Mouse (Mus musculus) heart, embryonic 13.5 days (tissue): ENCODE data around the gene Cir1. TPM values are rescaled to one million over a fixed set of nuclear protein-coding genes. Genes with fewer than 3 reads are reported as not detected.

ENCODE experiments used
- ATAC-seq: fragments of 200-750 bp; cut with Nextera tagmentation; 2 replicates; pipeline ENCODE4 v1.8.0; 2017; ENCODE audit warnings: moderate TSS enrichment; ENCODE audit not compliant: insufficient number of reproducible peaks, low FRiP score, low TSS enrichment; ENCODE audit errors: extremely low read depth
- H3K27ac ChIP-seq: fragments of 300-500 bp; sonication (generic); replicated peaks from 2 replicates; pipeline ENCODE4 v1.5.1; 2015; ENCODE audit warnings: moderate library complexity, mild to moderate bottlenecking, inconsistent platforms
- H3K27me3 ChIP-seq: fragments of 300-500 bp; sonication (generic); replicated peaks from 2 replicates; pipeline ENCODE4 v1.6.1; 2015; ENCODE audit warnings: mild to moderate bottlenecking, inconsistent platforms
- H3K36me3 ChIP-seq: fragments of 300-500 bp; sonication (generic); 2 replicates; pipeline ENCODE4 v1.6.1; 2015; ENCODE audit warnings: mild to moderate bottlenecking, inconsistent platforms
- H3K4me1 ChIP-seq: fragments of 300-500 bp; sonication (generic); 2 replicates; pipeline ENCODE4 v1.6.1; 2015; ENCODE audit warnings: inconsistent platforms
- H3K4me2 ChIP-seq: fragments of 300-500 bp; sonication (generic); 2 replicates; pipeline ENCODE4 v1.6.1; 2015; ENCODE audit warnings: inconsistent platforms, mild to moderate bottlenecking, moderate library complexity
- H3K4me3 ChIP-seq: fragments of 300-500 bp; sonication (generic); 2 replicates; pipeline ENCODE4 v1.5.1; 2015; ENCODE audit warnings: moderate library complexity, mild to moderate bottlenecking, inconsistent platforms
- H3K9ac ChIP-seq: fragments of 300-500 bp; sonication (generic); 2 replicates; pipeline ENCODE4 v1.6.1; 2015; ENCODE audit warnings: inconsistent platforms, mild to moderate bottlenecking, moderate library complexity
- H3K9me3 ChIP-seq: fragments of 300-500 bp; sonication (generic); 2 replicates; pipeline ENCODE4 v1.6.1; 2016; ENCODE audit warnings: inconsistent platforms
- WGBS: fragments of 180-500 bp; shearing (Covaris S2); methylation state at CpG from one replicate; pipeline ENCODE4 v1.1.7; 2015; ENCODE audit warnings: mixed read lengths; 5-methylcytosine and 5-hydroxymethylcytosine counted together
- polyA plus RNA-seq: library from polyadenylated mRNA; unstranded; fragments of >200 nt; fragmentation: Nextera tagmentation; extraction: Ambion mirVana; gene quantifications from 2 replicates; pipeline ENCODE4 v1.2.1, GENCODE M21; 2015

Cir1 gene
- polyA plus RNA-seq, 1 experiment from 2014 or later, result 14.5 TPM

GRCm38 (mm10) chr2:73301979-73302378 is 10.5 kb downstream of the Cir1 start:
- no peak overlapping the region for H3K27ac ChIP-seq
- H3K4me2 ChIP-seq, result no peak overlapping the region
- ATAC-seq, result no peak
- peaks cover 72% of the 10 kb centered on the region for H3K36me3 ChIP-seq
- no peaks in the 10 kb centered on the region for H3K4me1 ChIP-seq
- H3K9me3 ChIP-seq, result no peaks in the 10 kb centered on the region
- WGBS, result 50% methylated on average over 1 of the region's 1 CpGs
- no peak overlapping the region for H3K4me3 ChIP-seq
- no peaks in the 10 kb centered on the region for H3K27me3 ChIP-seq
- H3K9ac ChIP-seq, result no peak overlapping the region

DNA sequence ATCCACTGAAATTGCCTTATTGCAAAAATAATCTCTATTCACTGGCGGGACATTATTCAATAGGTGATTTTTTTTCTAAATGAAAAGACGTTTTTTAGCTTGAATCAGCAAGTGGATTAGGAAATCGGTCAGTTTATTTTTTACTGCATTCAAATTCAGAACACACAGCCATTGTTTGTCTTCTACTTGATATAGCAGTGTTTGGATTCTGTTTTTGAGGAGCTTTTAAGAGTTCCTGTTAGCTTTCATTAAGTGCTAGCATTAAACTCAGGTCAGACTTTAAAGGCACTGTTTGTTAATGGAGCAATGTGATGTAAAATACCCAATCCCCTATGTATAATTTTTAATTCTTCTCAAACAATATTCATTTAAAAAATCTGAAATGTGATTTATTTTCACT is 13.7 kb downstream of the Cir1 start:
- H3K27ac ChIP-seq, result no peak overlapping the region
- H3K9ac ChIP-seq, result no peak overlapping the region
- no peaks in the 10 kb centered on the region for H3K9me3 ChIP-seq
- ATAC-seq, result no peak
- H3K4me3 ChIP-seq, result no peak overlapping the region
- no peaks in the 10 kb centered on the region for H3K27me3 ChIP-seq
- WGBS, result 86% methylated on average over 3 of the region's 3 CpGs
- peaks cover 64% of the 10 kb centered on the region for H3K36me3 ChIP-seq
- no peak overlapping the region for H3K4me2 ChIP-seq
- no peaks in the 10 kb centered on the region for H3K4me1 ChIP-seq

DNA sequence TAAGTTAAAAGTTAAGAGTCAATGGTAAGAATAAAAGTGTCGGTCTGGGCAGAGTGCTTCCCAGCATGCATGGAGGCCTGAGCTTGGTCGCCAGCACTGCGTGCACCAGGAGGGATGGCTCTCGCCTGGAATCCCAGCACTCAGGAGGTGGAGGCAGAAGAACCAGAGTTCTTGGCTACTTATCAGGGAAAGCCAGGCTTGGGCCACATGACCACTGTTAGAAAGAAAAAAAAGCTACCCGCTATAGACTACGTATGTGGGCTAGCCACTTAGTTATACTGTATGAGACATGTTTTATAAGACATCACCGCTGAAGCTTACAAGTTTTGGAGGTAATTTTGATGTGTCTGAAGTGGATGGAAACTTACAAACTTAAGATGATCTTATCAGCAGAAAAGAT is 14.3 kb downstream of the Cir1 start:
- no peaks in the 10 kb centered on the region for H3K4me1 ChIP-seq
- WGBS, result 72% methylated on average over 7 of the region's 7 CpGs

GRCm38 (mm10) chr2:73295023-73295422 is 17.5 kb downstream of the Cir1 start:
- H3K4me1 ChIP-seq, result no peaks in the 10 kb centered on the region
- no peaks in the 10 kb centered on the region for H3K27me3 ChIP-seq
- ATAC-seq, result no peak
- H3K4me2 ChIP-seq, result no peak overlapping the region
- H3K36me3 ChIP-seq, result peaks cover 63% of the 10 kb centered on the region
- H3K9ac ChIP-seq, result no peak overlapping the region
- H3K4me3 ChIP-seq, result no peak overlapping the region
- H3K9me3 ChIP-seq, result no peaks in the 10 kb centered on the region
- 62% methylated on average over 7 of the region's 7 CpGs for WGBS
- no peak overlapping the region for H3K27ac ChIP-seq

More for the DNA sequence above, 14.3 kb downstream of the Cir1 start:
- Histone ChIP-seq H3K9ac (no peak overlapping the region), H3K4me2 (no peak overlapping the region), H3K4me3 (no peak overlapping the region), H3K27me3 (no peaks in the 10 kb centered on the region), H3K36me3 (peaks cover 59% of the 10 kb centered on the region), H3K9me3 (no peaks in the 10 kb centered on the region), H3K27ac (no peak overlapping the region)
- no peak for ATAC-seq

GRCm38 (mm10) chr2:73291130-73291529 is 21.4 kb downstream of the Cir1 start:
- no peak overlapping the region for H3K4me3 ChIP-seq
- no peaks in the 10 kb centered on the region for H3K9me3 ChIP-seq
- H3K9ac ChIP-seq, result no peak overlapping the region
- H3K4me1 ChIP-seq, result no peaks in the 10 kb centered on the region
- no peak for ATAC-seq
- no peaks in the 10 kb centered on the region for H3K27me3 ChIP-seq
- peaks cover 66% of the 10 kb centered on the region for H3K36me3 ChIP-seq
- WGBS, result 84% methylated on average over 4 of the region's 4 CpGs
- no peak overlapping the region for H3K4me2 ChIP-seq
- H3K27ac ChIP-seq, result no peak overlapping the region

DNA sequence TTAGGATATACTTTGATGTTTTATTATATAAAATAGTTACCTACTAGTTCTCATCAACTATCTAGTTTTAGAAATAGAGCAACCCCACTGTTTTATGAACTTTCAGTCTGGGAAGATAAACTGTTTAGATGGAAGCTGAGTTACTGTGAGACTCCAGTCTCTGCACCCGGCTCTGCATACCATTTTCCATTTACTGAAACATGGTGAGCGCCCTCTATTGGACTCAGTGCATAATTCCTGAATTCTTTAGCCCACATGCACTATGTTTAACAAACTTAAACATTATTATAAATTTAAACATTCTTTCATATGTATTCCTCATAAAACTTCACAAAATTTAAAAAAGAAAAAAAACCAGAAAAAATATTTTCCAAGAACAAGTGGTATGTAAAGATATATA is 26.9 kb downstream of the Cir1 start:
- Histone ChIP-seq H3K9me3 (no peaks in the 10 kb centered on the region), H3K27ac (no peak overlapping the region), H3K27me3 (peaks cover 20% of the 10 kb centered on the region), H3K4me1 (peaks cover 9% of the 10 kb centered on the region), H3K9ac (no peak overlapping the region), H3K36me3 (peaks cover 32% of the 10 kb centered on the region), H3K4me3 (no peak overlapping the region), H3K4me2 (no peak overlapping the region)
- WGBS, result 15% methylated on average over 2 of the region's 2 CpGs
- ATAC-seq, result no peak

- no peak for ATAC-seq
- H3K4me1 ChIP-seq, result peaks cover 37% of the 10 kb centered on the region
- H3K4me3 ChIP-seq, result no peak overlapping the region; the same call in 1 of the 2 replicates
- WGBS, result 14% methylated on average over 7 of the region's 7 CpGs
- no peak overlapping the region for H3K9ac ChIP-seq
- no peak overlapping the region for H3K4me2 ChIP-seq
- no peaks in the 10 kb centered on the region for H3K9me3 ChIP-seq
- peaks cover 7% of the 10 kb centered on the region; the same call in 1 of the 2 replicates for H3K36me3 ChIP-seq
- peaks cover 56% of the 10 kb centered on the region for H3K27me3 ChIP-seq
- H3K27ac ChIP-seq, result no peak overlapping the region
Measured at GRCm38 (mm10) chr2:73281707-73282106, 30.8 kb downstream of the Cir1 start.

DNA sequence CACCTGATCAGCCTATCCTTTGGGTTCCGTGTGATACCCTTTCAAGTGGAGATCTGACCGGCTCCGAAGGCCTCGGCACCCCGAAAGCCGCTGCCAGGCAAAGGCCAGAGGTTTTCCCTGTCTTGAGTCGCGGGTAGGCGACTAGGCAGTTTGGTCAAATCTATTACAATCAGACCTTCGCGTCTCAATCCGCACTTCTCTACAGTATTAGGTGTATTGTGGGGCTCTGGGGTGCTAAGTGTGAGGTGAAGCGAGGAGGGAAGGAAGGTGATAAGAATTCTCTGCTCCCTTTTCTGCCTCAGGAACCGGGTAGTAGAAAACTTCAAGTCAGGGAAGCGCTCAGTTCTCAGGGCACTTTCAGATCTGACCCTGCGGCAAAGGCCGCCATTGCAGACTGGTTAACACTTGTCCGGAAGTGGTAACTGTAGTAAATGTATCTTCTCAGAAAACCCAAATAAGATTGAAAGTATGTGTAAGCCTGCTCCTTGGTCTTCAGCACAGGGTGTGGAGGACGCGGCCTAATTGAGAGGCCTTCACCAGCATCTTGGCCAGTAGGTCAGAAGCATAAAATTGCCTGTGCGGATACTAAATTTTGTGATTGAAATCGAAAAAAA is 31.3 kb downstream of the Cir1 start:
- Histone ChIP-seq H3K36me3 (peaks cover 4% of the 10 kb centered on the region; the same call in 1 of the 2 replicates), H3K9me3 (no peaks in the 10 kb centered on the region), H3K4me1 (peaks cover 37% of the 10 kb centered on the region), H3K27me3 (peaks cover 60% of the 10 kb centered on the region), H3K4me2 (peak overlapping the region; percentile 54), H3K4me3 (peak overlapping the region; percentile 37), H3K27ac (no peak overlapping the region), H3K9ac (no peak overlapping the region)
- 15% methylated on average over 22 of the region's 22 CpGs for WGBS
- no peak for ATAC-seq

GRCm38 (mm10) chr2:73280356-73281047 is 32.0 kb downstream of the Cir1 start:
- Histone ChIP-seq H3K36me3 (peaks cover 4% of the 10 kb centered on the region; the same call in 1 of the 2 replicates), H3K27me3 (peaks cover 66% of the 10 kb centered on the region), H3K4me3 (peak overlapping the region; percentile 37), H3K27ac (no peak overlapping the region), H3K4me1 (peaks cover 37% of the 10 kb centered on the region), H3K9ac (no peak overlapping the region), H3K9me3 (no peaks in the 10 kb centered on the region), H3K4me2 (peak overlapping the region; percentile 54)
- no peak for ATAC-seq
- 2% methylated on average over 33 of the region's 33 CpGs for WGBS

DNA sequence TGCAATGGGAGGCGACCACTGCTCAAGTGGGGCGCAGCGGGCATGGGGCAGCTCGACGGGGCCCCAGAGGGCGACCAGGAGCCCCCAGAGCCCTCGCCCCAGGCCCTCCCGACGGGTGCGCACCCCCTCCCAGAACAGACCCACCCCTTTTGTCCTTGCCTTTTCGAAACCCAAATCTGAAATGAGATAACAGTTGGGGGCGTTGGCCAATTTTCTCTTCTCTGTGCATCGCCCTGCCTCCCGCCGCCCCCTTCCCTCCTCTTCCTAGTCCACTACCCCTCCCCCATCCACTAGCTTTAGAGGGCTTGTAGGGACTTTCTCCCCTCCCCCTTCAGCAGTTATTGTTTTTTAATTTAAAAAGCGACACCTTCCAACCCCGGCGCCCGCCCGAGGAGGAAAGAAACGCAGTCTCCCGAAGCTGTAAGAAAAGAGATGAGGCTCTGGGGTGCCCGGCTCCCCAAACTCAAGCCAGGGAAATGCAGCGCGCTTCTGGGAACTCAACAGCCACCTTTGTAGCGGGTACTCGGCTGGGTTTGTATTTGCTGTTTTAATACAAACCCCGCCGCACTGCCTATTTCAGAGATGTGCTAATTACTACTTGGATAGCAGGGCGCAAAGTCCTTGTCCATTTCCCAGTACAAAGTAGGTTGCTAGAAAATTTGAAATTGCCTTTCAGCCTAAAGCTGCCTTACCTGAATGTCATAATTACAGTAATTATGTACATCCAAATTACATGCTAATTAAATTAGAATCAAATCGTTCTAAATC is 33.0 kb downstream of the Cir1 start:
- Histone ChIP-seq H3K36me3 (no peaks in the 10 kb centered on the region), H3K27ac (no peak overlapping the region), H3K9ac (no peak overlapping the region), H3K4me2 (peak overlapping the region; percentile 58), H3K4me3 (peak overlapping the region; percentile 32), H3K9me3 (no peaks in the 10 kb centered on the region), H3K27me3 (peaks cover 70% of the 10 kb centered on the region), H3K4me1 (peaks cover 39% of the 10 kb centered on the region)
- 2% methylated on average over 31 of the region's 31 CpGs for WGBS
- no peak for ATAC-seq

DNA sequence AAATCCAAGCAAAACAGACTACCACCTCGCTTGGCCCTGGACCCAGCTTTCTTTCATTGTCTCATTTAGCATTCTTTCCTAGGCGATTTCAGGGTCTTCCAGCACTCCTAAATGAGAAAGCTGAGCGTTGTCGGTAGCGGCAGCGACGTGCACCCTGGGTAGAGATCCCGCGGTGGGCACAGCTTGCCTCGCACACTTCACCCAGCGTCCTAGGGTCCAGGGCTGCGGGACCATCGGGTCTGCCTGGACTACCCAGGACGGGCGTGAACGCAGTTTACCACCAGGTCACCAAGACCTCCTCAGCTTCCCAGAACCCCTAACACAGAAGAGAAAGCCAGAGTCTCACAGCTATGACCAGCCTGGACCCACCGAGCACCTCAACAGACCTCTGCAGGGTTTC is 33.6 kb downstream of the Cir1 start:
- H3K9ac ChIP-seq, result no peak overlapping the region
- H3K27me3 ChIP-seq, result peaks cover 76% of the 10 kb centered on the region
- no peak overlapping the region for H3K27ac ChIP-seq
- no peaks in the 10 kb centered on the region for H3K9me3 ChIP-seq
- under 1% methylated on average over 17 of the region's 17 CpGs for WGBS
- ATAC-seq, result no peak
- peak overlapping the region; percentile 58 for H3K4me2 ChIP-seq
- peaks cover 44% of the 10 kb centered on the region for H3K4me1 ChIP-seq
- H3K4me3 ChIP-seq, result peak overlapping the region; percentile 32
- no peaks in the 10 kb centered on the region for H3K36me3 ChIP-seq
